Mouse (Mus musculus) brain, adult 2 months (tissue): ENCODE data around the gene Rasa2.
A peak's percentile ranks its signal among the peaks of the same experiment; 100 is the strongest.
"Not testable (repeated sequence)": the region's sequence is repeated elsewhere in the genome, so short reads cannot be mapped to it uniquely, and the experiment has no call there.

Source experiments
- DNase-seq: peaks from one replicate; pipeline ENCODE4 v3.0.0; 2011; ENCODE audit warnings: low read depth, low spot score

Gene Rasa2

GRCm38 (mm10) chr9:96529961-96530673 is 101.3 kb downstream of the Rasa2 start:
- DNase-seq = peak; percentile 28

GRCm38 (mm10) chr9:96526011-96526410 is 105.4 kb downstream of the Rasa2 start:
- DNase-seq = no peak

DNA sequence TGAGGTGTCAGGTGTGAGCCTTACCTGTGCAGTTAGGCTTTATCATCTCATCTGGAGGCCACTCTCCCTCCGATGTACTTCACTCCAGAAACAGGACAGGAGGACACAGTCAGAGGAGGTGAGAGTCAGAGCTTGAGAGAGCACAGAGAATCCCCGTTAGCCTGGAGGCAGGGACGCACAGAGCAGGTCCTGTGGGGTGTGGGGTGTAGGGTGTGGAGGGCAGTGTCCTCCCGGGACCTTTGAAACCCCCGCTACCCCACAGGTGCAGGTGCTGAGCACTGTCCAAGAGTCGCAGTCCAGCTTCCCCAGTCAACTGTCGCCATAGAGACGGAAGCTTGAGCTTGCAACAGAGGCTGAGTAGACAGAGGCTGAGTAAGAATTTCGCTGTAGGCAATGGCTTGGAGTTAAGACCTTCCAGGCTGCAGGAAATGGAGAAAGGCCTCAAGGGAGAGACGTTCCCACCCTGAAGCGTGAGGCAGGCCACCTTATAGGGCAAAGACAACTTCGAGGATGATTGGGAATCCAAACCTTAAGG is 106.4 kb downstream of the Rasa2 start, which contains the start of gene Gm28729:
Gene Gm28729, minus strand, starts transcription at position 293 of the 535 bp plus-strand sequence.
- no peak for DNase-seq

DNA sequence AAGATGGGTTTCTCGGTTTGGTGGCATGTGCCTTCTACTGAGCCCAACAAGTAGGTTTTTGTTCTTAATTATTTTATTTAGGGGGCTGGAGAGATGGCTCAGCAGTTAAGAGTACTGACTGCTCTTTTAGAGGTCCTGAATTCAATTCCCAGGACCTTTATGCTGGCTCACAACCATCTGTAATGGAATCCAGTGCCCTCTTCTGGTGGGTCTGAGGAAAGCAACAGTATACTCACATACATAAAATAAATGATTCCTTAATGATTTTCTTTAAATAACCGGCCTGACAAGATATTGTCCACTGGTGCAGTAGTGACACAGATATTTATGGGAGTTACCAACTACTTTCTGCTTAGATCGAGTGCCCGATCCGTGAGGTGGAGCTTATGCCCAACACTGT is 108.3 kb downstream of the Rasa2 start:
- DNase-seq = no peak

DNA sequence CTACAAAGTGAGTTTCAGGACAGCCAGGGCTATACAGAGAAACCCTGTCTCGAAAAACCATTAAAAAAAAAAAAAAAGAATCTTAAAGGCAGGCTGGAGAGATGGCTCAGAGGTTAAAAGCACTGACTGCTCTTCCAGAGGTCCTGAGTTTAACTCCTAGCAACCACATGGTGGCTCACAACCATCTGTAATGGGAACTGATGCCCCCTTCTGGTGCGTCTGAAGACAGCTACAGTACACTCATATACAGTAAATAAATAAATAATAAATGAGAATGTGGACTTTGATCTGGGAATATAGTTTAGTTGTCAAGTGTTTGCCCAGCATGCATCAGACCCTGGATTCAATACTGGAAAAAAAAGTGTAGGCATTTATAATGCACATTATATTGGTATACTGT is 109.8 kb downstream of the Rasa2 start:
- DNase-seq = not testable (repeated sequence)

DNA sequence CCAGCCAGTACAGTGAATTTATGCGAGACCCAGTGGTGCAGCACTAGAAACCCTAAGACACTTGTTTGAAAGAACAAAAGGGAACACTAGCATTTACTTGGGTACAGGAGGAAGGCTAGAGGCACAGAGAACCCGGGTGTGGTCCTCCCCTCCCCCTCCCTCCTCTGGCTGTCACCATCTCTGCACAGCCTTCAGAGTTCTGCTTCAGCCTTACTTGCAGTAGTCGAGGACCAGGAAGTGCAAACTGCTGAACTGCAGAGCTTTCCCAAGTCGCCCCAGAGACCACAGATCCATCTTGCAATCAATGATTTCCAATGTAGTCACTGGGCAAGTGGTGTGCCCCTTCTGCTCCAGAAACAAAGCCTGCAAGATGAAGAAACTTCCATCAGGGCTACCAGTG is 114.0 kb downstream of the Rasa2 start:
- no peak for DNase-seq

GRCm38 (mm10) chr9:96516806-96517205 is 114.6 kb downstream of the Rasa2 start:
- DNase-seq = no peak

- DNase-seq = peak; percentile 80
Observed at GRCm38 (mm10) chr9:96515737-96516136, 115.7 kb downstream of the Rasa2 start.

DNA sequence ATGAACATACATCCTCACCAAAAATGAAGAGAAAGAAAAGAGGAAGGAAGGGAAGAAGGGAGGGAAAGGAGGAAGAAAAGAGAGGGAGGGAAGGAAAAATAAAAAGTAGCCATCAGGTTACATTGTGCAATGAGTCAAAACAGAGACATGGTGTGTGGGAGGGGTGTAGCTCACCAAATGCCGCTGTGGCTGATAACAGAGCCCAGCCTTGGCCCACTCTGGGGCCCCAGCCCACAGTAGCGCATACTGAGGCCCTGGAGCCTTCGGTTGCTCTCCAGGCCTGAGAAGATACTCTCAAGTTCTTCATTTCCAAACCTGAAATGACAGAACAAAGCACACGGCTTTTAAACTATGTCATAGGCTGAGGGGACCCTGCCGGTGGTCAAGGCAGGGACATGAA is 117.1 kb downstream of the Rasa2 start:
- DNase-seq = no peak

DNA sequence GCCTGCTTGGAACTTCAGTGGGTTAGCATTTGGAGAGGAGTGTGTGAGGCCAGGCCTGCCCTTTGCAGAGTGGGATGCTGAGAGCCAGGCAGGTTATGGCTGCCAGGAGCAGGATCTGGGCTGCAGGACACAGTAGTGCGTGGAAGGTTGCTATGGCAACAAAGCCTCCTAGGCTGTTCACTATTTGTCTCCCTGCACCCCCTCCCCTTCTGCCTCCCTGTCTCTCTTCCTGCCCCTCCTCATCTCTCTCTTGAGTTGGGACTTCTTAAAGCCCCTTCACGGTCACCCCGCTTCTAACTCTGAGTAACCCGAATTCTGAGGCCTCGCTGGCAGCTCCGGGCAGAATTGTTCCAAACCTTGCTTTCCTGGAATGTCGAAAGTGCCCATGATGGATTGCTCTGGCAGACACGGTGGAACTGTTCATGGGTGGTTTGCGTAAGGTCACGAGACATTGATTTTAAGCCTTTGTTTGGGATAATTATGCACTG is 125.4 kb downstream of the Rasa2 start:
- peak; percentile 65 for DNase-seq

DNA sequence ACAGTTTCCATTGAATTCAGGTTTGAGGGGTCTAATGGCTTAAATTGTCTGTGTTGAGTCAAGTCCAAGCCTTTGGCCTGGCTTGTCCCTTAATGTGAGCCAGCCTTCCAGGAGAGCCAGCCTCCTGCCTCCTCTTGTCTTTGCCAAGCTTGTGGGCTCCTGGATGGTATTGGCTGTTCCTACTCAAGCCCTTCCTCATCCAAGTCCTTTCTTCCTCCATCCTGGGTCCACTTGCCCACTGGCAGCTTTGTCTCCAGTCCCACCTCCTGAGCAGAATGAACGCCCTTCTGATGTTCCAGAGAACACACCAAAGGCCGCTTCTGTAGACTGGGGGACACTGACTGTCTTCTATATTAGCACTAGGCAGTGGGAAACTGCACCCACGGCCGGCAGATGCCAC is 126.3 kb downstream of the Rasa2 start:
- DNase-seq = no peak

- no peak for DNase-seq
Observed at GRCm38 (mm10) chr9:96504116-96504895, 127.1 kb downstream of the Rasa2 start.

DNA sequence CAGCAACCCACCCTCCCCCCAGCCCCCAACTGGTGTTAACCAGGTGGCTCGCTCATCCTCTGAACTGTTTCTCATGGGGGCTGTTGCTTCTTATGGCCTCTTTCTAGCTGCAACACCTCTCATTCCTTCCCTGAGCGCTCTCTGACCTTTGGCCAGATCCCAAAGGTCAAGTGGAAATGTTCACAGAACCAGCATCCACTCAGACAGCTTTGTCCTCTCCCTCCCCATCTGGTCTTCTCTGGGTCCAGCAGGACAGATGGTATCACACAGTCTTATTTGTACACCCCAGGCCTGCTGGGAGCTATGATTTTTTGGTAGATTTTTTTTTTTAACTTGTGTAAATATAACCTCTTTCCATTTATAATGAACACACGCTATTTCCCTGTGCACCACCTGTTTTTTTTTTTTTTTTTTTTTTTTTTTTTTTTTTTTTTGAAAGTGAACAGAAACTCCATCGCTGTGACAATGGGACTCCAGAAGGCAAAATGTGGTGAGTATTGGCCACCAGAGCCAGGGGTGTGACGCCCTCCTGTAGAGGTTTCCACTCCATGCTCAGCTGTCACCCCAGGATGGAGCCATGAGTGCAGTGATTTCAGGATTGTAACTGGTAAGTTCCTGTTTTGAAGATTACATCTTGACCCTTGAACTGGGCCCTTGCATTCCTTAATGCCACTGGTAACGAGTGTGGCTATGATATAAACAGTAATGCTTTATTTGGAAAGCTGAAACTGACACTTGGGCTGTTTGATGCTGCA is 128.4 kb downstream of the Rasa2 start:
- DNase-seq = peak; percentile 79

DNA sequence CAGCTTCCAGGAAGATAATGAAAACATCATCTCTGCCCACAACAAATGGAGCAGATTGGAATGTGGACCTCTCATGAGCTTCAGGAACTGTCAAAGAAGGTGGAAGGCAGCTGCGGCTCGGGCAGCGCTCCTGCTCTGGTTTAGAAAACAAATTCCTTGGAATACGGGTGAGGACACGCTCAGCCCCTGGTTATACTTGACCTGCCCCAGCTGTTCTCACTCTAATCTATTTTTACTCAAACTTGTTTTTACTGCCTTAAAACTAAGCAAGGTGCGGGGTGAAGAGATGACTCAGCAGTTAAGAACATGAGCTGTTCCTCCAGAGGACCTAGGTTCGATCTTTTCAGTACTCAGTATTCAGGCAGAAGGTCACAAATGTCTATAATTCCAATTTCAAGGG is 130.2 kb downstream of the Rasa2 start:
- peak; percentile 22 for DNase-seq

- no peak for DNase-seq
Observed at GRCm38 (mm10) chr9:96493212-96493611, 138.2 kb downstream of the Rasa2 start.

- peak; percentile 32 for DNase-seq
Observed at GRCm38 (mm10) chr9:96491810-96492209, 139.6 kb downstream of the Rasa2 start.
